Mouse (Mus musculus) cortical plate, adult 2 months (tissue): ENCODE data around the gene Mfsd6l. TPM values are rescaled to one million over a fixed set of nuclear protein-coding genes. Genes with fewer than 3 reads are reported as not detected.

ENCODE experiments used
- H3K27ac ChIP-seq: fragments of 200-500 bp; 2 replicates; pipeline ENCODE4 v1.5.1; 2012; ENCODE audit warnings: low read length, control low read depth, inconsistent platforms; ENCODE audit not compliant: insufficient read depth
- H3K4me1 ChIP-seq: fragments of 200-500 bp; 2 replicates; pipeline ENCODE4 v1.6.1; 2011; ENCODE audit warnings: low read length; ENCODE audit not compliant: control insufficient read depth, insufficient read depth
- H3K4me3 ChIP-seq: fragments of 200-500 bp; 2 replicates; pipeline ENCODE4 v1.5.1; 2011; ENCODE audit warnings: mild to moderate bottlenecking, low read length, control low read depth; ENCODE audit not compliant: insufficient read depth
- CTCF ChIP-seq: fragments of 200-500 bp; IDR thresholded peaks from 2 replicates; pipeline ENCODE4 v1.5.1; 2011; ENCODE audit warnings: mild to moderate bottlenecking, control low read depth, low read length; ENCODE audit not compliant: insufficient read depth; ENCODE audit errors: extremely low read depth
- POLR2A ChIP-seq: fragments of 200-500 bp; IDR thresholded peaks from 2 replicates; pipeline ENCODE4 v1.6.1; 2011; ENCODE audit warnings: mild to moderate bottlenecking, low read length, control low read depth; ENCODE audit not compliant: insufficient read depth; ENCODE audit errors: extremely low read depth
- polyA plus RNA-seq: library from polyadenylated mRNA; depleted of rRNA; stranded (reverse); fragments of >200 nt; gene quantifications from 2 replicates; pipeline ENCODE4 v1.2.3, GENCODE M21; 2012; rRNA removed

Gene Mfsd6l
- polyA plus RNA-seq, 1 experiment, result 0.08 TPM

DNA sequence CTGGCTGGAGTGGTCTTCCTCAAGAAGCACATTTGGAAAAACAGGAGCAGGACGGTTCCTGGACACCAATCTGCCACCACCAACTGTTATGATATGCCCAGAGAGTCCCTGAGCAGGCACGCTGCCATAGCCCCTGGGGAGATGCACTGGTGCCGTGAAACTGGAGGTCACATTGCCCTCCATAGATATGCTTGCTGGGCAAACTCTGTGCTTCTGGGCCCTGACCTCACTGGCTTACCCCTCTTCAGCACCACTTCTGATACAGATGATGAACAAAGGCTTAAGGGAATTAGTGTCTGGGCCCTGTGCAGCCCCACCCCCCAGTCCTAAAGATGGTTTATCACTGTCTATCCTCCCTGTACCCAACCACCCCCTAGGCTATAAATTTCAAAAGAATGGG, 37.3 kb downstream of the Mfsd6l start:
- Histone ChIP-seq H3K27ac (no peak overlapping the region), H3K4me3 (no peak overlapping the region), H3K4me1 (no peaks in the 10 kb centered on the region)
- TF ChIP-seq POLR2A, result no peak
- TF ChIP-seq CTCF, result no peak

DNA sequence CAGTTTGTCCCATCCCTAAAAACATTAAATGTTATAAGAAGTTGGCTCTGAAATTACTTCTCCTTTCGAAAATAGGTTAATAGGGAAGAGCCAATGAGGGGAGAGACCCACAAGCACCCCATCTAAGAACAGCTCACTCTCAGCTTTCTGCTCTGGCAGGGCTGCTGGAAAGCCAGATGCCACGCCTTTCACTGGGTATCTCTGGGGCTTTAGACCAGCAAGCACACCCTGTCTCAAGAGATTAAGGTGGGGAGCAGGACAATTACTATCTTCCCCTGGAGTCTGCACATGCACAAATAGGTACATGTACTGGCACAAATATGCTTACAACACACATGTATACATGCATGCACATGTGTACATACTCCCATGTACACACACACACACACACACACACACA, 41.9 kb downstream of the Mfsd6l start:
- no peak overlapping the region for H3K4me3 ChIP-seq
- TF ChIP-seq POLR2A (no peak), CTCF (no peak)

DNA sequence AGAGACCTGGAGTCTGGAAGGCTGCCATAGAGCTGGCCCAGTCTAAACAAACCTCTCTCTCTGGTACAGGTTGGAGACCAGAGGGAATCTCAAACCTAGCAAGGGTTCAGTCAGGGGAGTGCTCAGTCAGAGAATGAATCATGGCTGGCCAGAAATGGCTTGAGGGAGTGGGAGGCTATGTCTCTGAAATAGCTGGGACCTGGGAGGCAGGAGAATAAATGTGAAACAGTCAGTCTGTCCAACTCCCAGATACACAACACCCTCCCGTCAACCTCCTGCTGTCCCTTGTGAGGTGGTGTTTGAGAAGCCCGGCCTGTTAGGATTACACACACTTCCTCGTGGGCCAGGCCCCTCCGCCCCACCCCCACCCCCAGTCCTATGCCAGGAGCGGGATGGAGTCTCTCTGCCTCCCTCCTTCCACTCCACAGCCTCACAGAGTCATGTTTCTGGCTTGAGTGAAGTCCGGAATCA, 44.6 kb downstream of the Mfsd6l start:
- H3K4me1 ChIP-seq, result peaks cover 3% of the 10 kb centered on the region; the same call in 1 of the 2 replicates
- H3K27ac ChIP-seq, result no peak overlapping the region
- H3K4me3 ChIP-seq, result no peak overlapping the region
- TF ChIP-seq POLR2A (no peak), CTCF (no peak)

More for the DNA sequence above, 41.9 kb downstream of the Mfsd6l start:
- H3K27ac ChIP-seq, result no peak overlapping the region
- H3K4me1 ChIP-seq, result peaks cover 3% of the 10 kb centered on the region; the same call in 1 of the 2 replicates

DNA sequence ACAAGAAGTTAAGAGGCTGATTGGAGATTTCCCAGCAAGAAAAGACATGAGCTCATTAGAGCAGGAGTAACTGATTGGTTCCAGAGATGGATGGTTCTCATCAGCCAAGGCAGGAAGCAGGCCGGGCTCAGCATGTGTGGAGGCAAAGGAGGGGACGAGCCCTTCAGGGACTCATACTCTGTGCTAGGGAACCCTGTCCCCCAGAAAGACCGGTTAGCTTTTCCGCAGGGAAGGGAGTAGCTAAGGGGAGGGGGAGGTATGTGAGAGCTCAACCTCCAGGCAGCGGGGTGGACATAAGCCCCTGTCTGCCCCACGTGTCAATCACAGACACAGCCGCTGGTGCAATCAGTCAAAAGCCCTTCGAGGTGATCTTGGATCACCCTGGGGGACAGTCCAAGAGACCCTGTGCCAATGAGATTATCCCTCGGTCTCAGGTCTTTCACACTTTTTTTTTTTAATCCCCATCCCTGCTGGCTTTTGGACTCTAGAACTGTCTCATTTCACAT, 45.6 kb downstream of the Mfsd6l start:
- peaks cover 3% of the 10 kb centered on the region; the same call in 1 of the 2 replicates for H3K4me1 ChIP-seq
- no peak overlapping the region for H3K27ac ChIP-seq
- TF ChIP-seq CTCF (no peak), POLR2A (no peak)
- H3K4me3 ChIP-seq, result no peak overlapping the region

DNA sequence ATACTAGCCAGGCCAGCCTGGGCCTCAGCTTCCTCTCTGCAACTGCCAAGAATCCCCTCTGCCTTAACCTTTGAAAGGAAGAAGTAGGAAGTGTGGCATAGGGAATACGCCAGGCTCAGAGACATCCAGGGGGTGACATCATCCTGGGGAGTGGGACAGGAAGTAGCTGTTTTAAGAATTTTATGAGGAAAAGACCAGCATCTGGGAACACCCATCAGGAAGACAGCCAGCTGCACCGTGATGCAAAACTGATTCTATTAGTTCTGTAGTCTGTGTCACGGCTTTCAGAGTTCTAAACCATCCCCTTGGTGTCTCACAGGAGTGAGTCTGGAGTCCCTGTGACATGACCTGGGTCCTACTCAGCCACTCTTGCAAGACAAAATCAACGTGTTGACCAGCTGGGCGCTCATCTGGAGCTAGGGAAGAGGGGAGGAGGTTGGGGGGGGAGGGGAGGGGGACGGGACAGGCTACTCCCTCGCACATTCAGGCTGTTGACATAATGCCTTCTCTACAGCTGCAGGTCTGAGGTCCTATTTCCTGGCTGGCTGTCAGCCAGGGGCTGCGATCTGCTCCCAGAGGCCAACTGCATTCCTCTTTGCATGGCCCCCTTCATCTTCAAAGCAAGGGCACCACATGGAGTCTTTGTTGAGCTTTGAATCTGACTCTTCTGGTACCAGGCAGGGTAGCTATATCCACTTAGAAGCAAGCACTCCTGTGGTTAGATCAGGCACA, 46.4 kb downstream of the Mfsd6l start:
- no peak overlapping the region for H3K4me3 ChIP-seq
- H3K4me1 ChIP-seq, result peaks cover 3% of the 10 kb centered on the region; the same call in 1 of the 2 replicates
- TF ChIP-seq POLR2A, result no peak
- TF ChIP-seq CTCF, result no peak
- no peak overlapping the region for H3K27ac ChIP-seq

DNA sequence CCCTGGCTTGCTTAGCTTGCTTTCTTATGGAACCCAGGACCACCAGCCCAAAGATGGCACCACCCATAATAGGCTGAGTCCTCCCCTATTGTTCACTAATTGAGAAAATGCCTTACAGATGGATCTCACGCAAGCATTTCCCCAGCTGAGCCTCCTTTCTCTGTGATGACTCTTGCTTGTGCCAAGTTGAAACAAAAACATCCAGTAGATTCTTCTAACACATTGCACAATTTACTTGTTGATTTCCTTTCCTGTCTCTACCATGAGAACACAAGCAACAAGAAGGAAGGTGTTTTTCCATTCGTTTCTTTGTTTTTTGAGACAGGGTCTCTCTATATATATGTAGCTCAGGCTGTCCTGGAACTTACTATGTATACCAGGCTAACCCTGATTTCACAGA, 51.1 kb downstream of the Mfsd6l start:
- H3K4me1 ChIP-seq, result no peaks in the 10 kb centered on the region
- H3K27ac ChIP-seq, result no peak overlapping the region
- H3K4me3 ChIP-seq, result no peak overlapping the region
- TF ChIP-seq POLR2A, result no peak
- no peak for TF ChIP-seq CTCF

Other genes with a start within 250 kb of the Mfsd6l start
- 4.2 and 5.0 TPM in 2 replicates for gene Ntn1, start 155.4 kb upstream of the Mfsd6l start, polyA plus RNA-seq
- gene Pik3r5, start 124.1 kb upstream of the Mfsd6l start, polyA plus RNA-seq, result 2.2 and 2.6 TPM in 2 replicates
- 3.8 and 4.4 TPM in 2 replicates for gene Pik3r6, start 53.2 kb upstream of the Mfsd6l start, polyA plus RNA-seq
- gene Ccdc42, start 30.8 kb downstream of the Mfsd6l start, polyA plus RNA-seq, result 0.36 and 0.92 TPM in 2 replicates
- gene Myh10, start 135.4 kb downstream of the Mfsd6l start, polyA plus RNA-seq, result 132 and 140 TPM in 2 replicates